Mouse (Mus musculus) lung, embryonic 14.5 days (tissue): Measurements from ENCODE around the gene Lrrc28. TPM values are rescaled to one million over a fixed set of nuclear protein-coding genes. Genes with fewer than 3 reads are reported as not detected.
"Not testable (repeated sequence)": the region's sequence is repeated elsewhere in the genome, so short reads cannot be mapped to it uniquely, and the experiment has no call there.

Experiments used
- ATAC-seq: fragments of 200-750 bp; cut with Nextera tagmentation; 2 replicates; pipeline ENCODE4 v1.8.0; 2017; ENCODE audit warnings: mild to moderate bottlenecking, moderate TSS enrichment, moderate library complexity; ENCODE audit not compliant: insufficient read depth
- DNase-seq: peaks from one replicate; pipeline ENCODE4 v3.0.0-alpha.2; 2015
- H3K27ac ChIP-seq: fragments of 300-500 bp; sonication (generic); 2 replicates; pipeline ENCODE4 v1.5.1; 2014; ENCODE audit warnings: low read depth, mild to moderate bottlenecking, moderate library complexity
- H3K27me3 ChIP-seq: fragments of 300-500 bp; sonication (generic); 2 replicates; pipeline ENCODE4 v1.6.1; 2014; ENCODE audit warnings: low read length, control low read depth; ENCODE audit not compliant: insufficient read depth
- H3K36me3 ChIP-seq: fragments of 300-500 bp; sonication (generic); 2 replicates; pipeline ENCODE4 v1.6.1; 2014; ENCODE audit warnings: control low read depth; ENCODE audit not compliant: insufficient read depth
- H3K4me1 ChIP-seq: fragments of 300-500 bp; sonication (generic); 2 replicates; pipeline ENCODE4 v1.6.1; 2014; ENCODE audit warnings: antibody characterized with exemption, control low read depth; ENCODE audit not compliant: insufficient read depth
- H3K4me2 ChIP-seq: fragments of 300-500 bp; sonication (generic); 2 replicates; pipeline ENCODE4 v1.6.1; 2014; ENCODE audit warnings: mild to moderate bottlenecking
- H3K4me3 ChIP-seq: fragments of 300-500 bp; sonication (generic); 2 replicates; pipeline ENCODE4 v1.5.1; 2014; ENCODE audit warnings: low read depth, low read length
- H3K9ac ChIP-seq: fragments of 300-500 bp; sonication (generic); 2 replicates; pipeline ENCODE4 v1.6.1; 2014
- H3K9me3 ChIP-seq: fragments of 300-500 bp; sonication (generic); 2 replicates; pipeline ENCODE4 v1.6.1; 2016; ENCODE audit warnings: low read depth, low read length, control low read depth
- CTCF ChIP-seq: IDR thresholded peaks from 2 replicates; pipeline ENCODE4 v1.5.1; 2016; ENCODE audit warnings: antibody characterized with exemption, low read depth
- WGBS: fragments of 180-500 bp; shearing (Covaris S2); extraction: QIAGEN DNeasy Blood & Tissue Kit; methylation state at CpG from one replicate; pipeline ENCODE4 v1.1.7; 2014; 5-methylcytosine and 5-hydroxymethylcytosine counted together
- polyA plus RNA-seq: library from polyadenylated mRNA; unstranded; fragments of >200 nt; fragmentation: Nextera tagmentation; extraction: Ambion mirVana; gene quantifications from 2 replicates; pipeline ENCODE4 v1.2.1, GENCODE M21; 2014

Lrrc28 gene
- polyA plus RNA-seq, 1 experiment from 2014 or later = 16.6 TPM

DNA sequence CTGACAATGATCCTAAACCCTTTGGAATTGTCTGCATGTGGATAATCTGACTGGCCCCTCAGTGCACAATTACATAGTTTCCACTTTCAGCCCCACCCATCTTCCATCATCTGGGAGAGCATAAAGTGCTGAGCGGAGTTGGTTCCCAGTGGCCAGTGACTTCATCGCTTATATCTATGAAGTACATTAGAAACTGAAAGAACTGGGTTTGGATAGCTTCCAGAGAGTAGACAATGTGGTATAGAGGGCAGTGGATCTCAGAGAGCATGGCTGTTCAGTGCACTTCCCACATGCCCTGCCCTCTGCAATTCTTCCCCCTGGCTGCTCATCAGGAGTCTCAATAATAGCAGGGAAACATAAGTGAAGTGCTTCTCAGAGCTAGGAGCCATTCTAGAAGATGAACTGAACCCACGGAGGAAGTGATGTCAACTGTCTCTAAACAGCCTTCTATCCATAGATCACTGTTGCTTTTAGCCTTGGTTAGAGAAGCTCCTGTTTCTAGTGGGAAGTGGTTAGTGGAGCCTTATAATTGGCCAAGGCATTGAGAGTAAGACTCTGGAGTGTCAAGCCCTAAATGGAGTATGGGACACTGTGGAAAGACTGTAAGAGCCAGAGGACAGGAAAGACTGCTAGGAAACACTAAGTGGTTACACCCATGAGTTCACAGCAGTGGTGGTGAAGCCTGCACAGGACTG is 119.0 kb downstream of the Lrrc28 start:
- no peak for ATAC-seq
- no peak for TF ChIP-seq CTCF
- H3K36me3 ChIP-seq = no peaks in the 10 kb centered on the region
- no peak overlapping the region for H3K9ac ChIP-seq
- H3K4me3 ChIP-seq = no peak overlapping the region
- WGBS = 84% methylated on average over 3 of the region's 3 CpGs
- peak; percentile 25 for DNase-seq
- H3K9me3 ChIP-seq = no peaks in the 10 kb centered on the region
- no peaks in the 10 kb centered on the region for H3K27me3 ChIP-seq
- no peak overlapping the region for H3K4me2 ChIP-seq
- peaks cover 6% of the 10 kb centered on the region for H3K4me1 ChIP-seq
- H3K27ac ChIP-seq = no peak overlapping the region

DNA sequence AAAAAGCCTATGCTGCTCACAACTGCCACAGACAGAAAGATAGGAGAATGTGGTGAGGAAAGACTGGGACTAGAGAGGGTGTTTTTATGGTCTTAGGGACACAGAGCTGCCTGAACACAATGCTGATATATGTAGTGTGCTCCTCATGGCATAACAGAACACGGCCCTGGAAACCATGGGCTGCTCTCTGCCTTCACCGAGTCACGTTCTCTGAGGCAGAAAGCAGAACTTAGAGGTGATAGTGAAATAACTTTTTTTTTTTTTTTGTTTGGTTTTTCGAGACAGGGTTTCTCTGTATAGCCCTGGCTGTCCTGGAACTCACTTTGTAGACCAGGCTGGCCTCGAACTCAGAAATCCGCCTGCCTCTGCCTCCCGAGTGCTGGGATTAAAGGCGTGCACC is 121.0 kb downstream of the Lrrc28 start:
- not testable (repeated sequence) for H3K4me3 ChIP-seq, DNase-seq, H3K9me3 ChIP-seq, H3K9ac ChIP-seq, H3K4me2 ChIP-seq, H3K36me3 ChIP-seq, H3K4me1 ChIP-seq, H3K27ac ChIP-seq, ATAC-seq, H3K27me3 ChIP-seq
- WGBS = 92% methylated on average over 8 of the region's 8 CpGs

DNA sequence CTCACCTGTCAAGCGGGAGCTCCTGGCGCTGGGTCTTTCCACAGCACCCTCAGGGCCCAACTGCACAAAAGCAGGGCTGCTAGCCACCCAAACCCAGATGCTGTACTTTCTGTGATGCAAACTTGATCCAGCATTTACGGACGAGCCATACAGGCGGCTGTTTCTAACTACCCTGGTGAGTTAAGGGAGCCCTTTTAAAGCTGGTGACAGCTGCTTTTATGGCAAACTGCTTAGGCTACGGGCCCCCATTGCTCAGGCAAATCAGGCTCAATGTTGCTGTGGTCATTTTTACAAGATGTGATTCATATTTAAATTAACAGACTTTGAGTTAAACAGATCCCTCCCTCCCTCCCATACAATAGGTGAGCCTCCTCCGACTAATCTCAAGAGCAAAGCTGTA is 121.7 kb downstream of the Lrrc28 start:
- Histone ChIP-seq H3K27ac (no peak overlapping the region), H3K36me3 (no peaks in the 10 kb centered on the region), H3K9ac (no peak overlapping the region), H3K4me2 (no peak overlapping the region), H3K9me3 (no peaks in the 10 kb centered on the region), H3K27me3 (no peaks in the 10 kb centered on the region), H3K4me1 (peaks cover 5% of the 10 kb centered on the region; the same call in 1 of the 2 replicates), H3K4me3 (no peak overlapping the region)
- TF ChIP-seq CTCF = no peak
- no peak for DNase-seq
- WGBS = 83% methylated on average over 7 of the region's 7 CpGs
- no peak for ATAC-seq

DNA sequence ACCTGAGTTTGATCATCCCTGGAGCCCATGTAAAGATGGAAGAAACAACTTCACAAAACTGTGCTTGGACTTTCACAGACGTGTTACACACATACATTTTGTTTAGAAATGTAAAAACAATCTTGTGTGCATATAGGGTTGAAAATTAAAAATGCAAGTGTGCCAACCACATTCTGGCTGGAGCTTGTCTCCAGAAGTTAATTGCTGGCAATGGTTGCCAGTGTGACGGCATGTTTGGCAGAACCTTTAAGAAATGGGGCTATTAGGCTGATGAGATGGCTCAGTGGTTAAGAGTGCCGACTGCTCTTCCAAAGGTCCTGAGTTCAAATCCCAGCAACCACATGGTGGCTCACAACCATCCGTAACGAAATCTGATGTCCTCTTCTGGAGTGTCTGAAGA is 123.3 kb downstream of the Lrrc28 start:
- not testable (repeated sequence) for DNase-seq, H3K4me1 ChIP-seq, H3K9me3 ChIP-seq, H3K4me2 ChIP-seq, H3K9ac ChIP-seq, H3K4me3 ChIP-seq, ATAC-seq, H3K27ac ChIP-seq, H3K36me3 ChIP-seq, H3K27me3 ChIP-seq
- 79% methylated on average over 3 of the region's 5 CpGs for WGBS

DNA sequence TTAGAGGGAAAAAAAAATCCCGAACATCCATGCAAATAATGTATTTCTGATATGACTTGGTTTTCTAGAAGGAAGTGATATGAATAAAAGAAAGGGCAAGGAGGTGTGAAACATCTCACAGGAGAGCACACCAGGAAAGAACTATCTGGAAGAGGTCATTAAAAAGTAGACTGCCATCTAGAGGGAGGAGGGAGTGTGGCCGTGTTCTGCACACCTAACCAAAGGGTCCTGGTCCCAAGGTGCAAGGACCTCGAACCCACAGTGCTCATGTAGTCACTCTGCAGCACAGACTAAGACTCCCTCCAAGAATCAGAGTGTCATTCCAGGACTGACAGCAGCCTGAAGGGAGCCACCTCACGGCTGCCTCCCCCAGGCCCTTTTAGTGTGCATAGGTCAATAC is 124.1 kb downstream of the Lrrc28 start:
- no peaks in the 10 kb centered on the region for H3K9me3 ChIP-seq
- H3K27me3 ChIP-seq = no peaks in the 10 kb centered on the region
- no peak overlapping the region for H3K9ac ChIP-seq
- no peak overlapping the region for H3K4me2 ChIP-seq
- DNase-seq = no peak
- no peaks in the 10 kb centered on the region for H3K36me3 ChIP-seq
- H3K4me1 ChIP-seq = no peaks in the 10 kb centered on the region
- no peak for TF ChIP-seq CTCF
- no peak for ATAC-seq
- H3K27ac ChIP-seq = no peak overlapping the region
- no peak overlapping the region for H3K4me3 ChIP-seq
- WGBS = 76% methylated on average over 4 of the region's 4 CpGs

DNA sequence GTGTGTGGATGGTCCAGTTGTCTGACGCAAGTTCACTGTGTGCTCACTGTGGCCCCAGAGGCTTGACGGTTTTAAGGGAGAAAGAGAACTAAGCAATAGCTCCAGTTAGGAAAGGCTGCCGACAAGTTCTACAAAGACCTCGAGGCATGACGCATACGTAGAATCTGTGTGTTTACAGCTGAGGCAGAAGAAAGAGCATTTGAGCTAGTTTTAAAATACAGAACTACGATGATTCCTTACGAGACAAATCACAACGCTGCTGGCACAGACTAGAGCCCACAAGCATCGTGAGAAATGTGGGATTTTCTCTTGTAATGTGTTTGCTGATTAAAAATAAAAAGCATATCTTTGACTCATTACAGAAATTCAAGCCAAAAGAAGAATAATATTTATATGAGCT is 125.1 kb downstream of the Lrrc28 start:
- Histone ChIP-seq H3K4me3 (no peak overlapping the region), H3K4me1 (no peaks in the 10 kb centered on the region), H3K27ac (no peak overlapping the region), H3K9ac (no peak overlapping the region), H3K4me2 (no peak overlapping the region), H3K36me3 (no peaks in the 10 kb centered on the region), H3K27me3 (no peaks in the 10 kb centered on the region), H3K9me3 (no peaks in the 10 kb centered on the region)
- TF ChIP-seq CTCF = no peak
- WGBS = 77% methylated on average over 10 of the region's 10 CpGs
- ATAC-seq (no peak), DNase-seq (no peak)

DNA sequence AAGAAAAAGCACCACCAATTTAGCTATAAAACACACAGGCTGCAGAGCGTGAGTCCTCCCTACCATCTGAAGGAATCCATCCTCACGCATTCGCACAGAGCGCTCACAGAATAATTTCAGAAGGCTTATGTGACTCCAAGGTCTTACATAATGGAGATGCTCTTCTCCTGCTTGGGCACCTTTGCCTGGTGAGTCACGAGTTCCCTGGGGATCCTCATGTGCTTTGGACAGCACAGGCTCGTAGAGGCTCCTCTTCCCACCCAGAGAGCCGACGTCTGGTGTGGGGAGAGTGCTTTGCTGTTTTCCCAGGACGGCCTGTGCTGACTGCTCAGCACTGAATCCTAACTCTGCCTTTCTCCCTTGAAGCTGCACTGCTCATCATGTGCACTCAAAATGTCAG is 129.4 kb downstream of the Lrrc28 start:
- Histone ChIP-seq H3K9me3 (no peaks in the 10 kb centered on the region), H3K4me2 (no peak overlapping the region), H3K36me3 (no peaks in the 10 kb centered on the region), H3K4me1 (no peaks in the 10 kb centered on the region), H3K27ac (no peak overlapping the region), H3K4me3 (no peak overlapping the region), H3K27me3 (no peaks in the 10 kb centered on the region), H3K9ac (no peak overlapping the region)
- ATAC-seq = no peak
- no peak for DNase-seq
- WGBS = 84% methylated on average over 9 of the region's 9 CpGs
- TF ChIP-seq CTCF = no peak

DNA sequence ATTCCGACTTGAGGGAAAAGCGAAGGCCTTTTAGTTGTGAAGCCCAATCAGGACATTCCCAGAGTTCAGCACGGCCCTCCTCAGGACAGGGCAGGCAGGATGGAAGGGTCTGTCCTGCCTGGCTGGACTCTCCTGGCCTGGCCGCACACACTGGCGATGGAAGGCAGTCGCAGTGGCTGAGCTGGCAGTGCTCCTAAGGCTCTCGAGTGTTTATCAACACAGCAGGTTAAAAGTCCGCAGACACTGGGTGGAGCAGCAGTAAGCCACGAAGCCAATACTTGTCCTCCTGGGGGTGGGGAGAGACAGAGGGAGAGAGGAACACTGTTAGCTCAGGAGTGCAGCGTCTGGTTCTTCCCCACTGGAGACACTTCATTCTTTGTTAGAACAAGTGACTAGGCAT is 130.2 kb downstream of the Lrrc28 start:
- H3K4me1 ChIP-seq = no peaks in the 10 kb centered on the region
- no peak overlapping the region for H3K4me3 ChIP-seq
- ATAC-seq = 0 out of 2 replicates have a peak, but pooled peaks have one; percentile 14
- 28% methylated on average over 10 of the region's 10 CpGs for WGBS
- no peak for TF ChIP-seq CTCF
- no peak overlapping the region for H3K4me2 ChIP-seq
- H3K27ac ChIP-seq = no peak overlapping the region
- H3K9ac ChIP-seq = no peak overlapping the region
- no peaks in the 10 kb centered on the region for H3K27me3 ChIP-seq
- H3K36me3 ChIP-seq = no peaks in the 10 kb centered on the region
- peak; percentile 32 for DNase-seq
- H3K9me3 ChIP-seq = no peaks in the 10 kb centered on the region
